Mouse (Mus musculus) embryo, embryonic 10.5 days (tissue): ENCODE measurements at regions not wholly inside any gene's neighbourhood (a gene's known extent, or its start where the extent isn't known, plus 50 kb on each side); places are given as distances from the start of the nearest gene placed in this dataset.

ENCODE experiments used
- DNase-seq: peaks from one replicate; pipeline ENCODE4 v3.0.0-alpha.2; 2015; ENCODE audit warnings: low spot score

GRCm38 (mm10) chr6:148600934-148601333, 156.7 kb upstream of the Tmtc1 start:
- no peak for DNase-seq

- no peak for DNase-seq
Measured at GRCm38 (mm10) chr6:148599473-148599872, 155.3 kb upstream of the Tmtc1 start.

- DNase-seq: peak; percentile 70
Measured at GRCm38 (mm10) chr6:148598746-148599337, 154.7 kb upstream of the Tmtc1 start.

GRCm38 (mm10) chr6:148595009-148595770, 151.0 kb upstream of the Tmtc1 start:
- no peak for DNase-seq

- no peak for DNase-seq
Measured at GRCm38 (mm10) chr6:148588971-148589370, 144.8 kb upstream of the Tmtc1 start.

GRCm38 (mm10) chr6:148586439-148587321, 142.5 kb upstream of the Tmtc1 start:
- DNase-seq: no peak

- no peak for DNase-seq
Measured at GRCm38 (mm10) chr6:148584126-148584525, 139.9 kb upstream of the Tmtc1 start.

GRCm38 (mm10) chr6:148578281-148578680, 134.1 kb upstream of the Tmtc1 start:
- no peak for DNase-seq

GRCm38 (mm10) chr6:148577663-148578062, 133.5 kb upstream of the Tmtc1 start:
- no peak for DNase-seq

- no peak for DNase-seq
Measured at GRCm38 (mm10) chr6:148574742-148575453, 130.7 kb upstream of the Tmtc1 start.

GRCm38 (mm10) chr6:148572201-148572600, 128.0 kb upstream of the Tmtc1 start:
- DNase-seq: no peak

- no peak for DNase-seq
Measured at GRCm38 (mm10) chr6:148571651-148572050, 127.5 kb upstream of the Tmtc1 start.

GRCm38 (mm10) chr6:148564146-148564545, 120.0 kb upstream of the Tmtc1 start:
- no peak for DNase-seq

- no peak for DNase-seq
Measured at GRCm38 (mm10) chr6:148562206-148562708, 118.1 kb upstream of the Tmtc1 start.

- no peak for DNase-seq
Measured at GRCm38 (mm10) chr6:148556484-148556871, 112.3 kb upstream of the Tmtc1 start.

- no peak for DNase-seq
Measured at GRCm38 (mm10) chr6:148555651-148556483, 111.7 kb upstream of the Tmtc1 start.

- DNase-seq: no peak
Measured at GRCm38 (mm10) chr6:148554463-148554862, 110.3 kb upstream of the Tmtc1 start.

GRCm38 (mm10) chr6:148553616-148554015, 109.4 kb upstream of the Tmtc1 start:
- DNase-seq: no peak

- DNase-seq: no peak
Measured at GRCm38 (mm10) chr6:148551097-148551496, 106.9 kb upstream of the Tmtc1 start.

GRCm38 (mm10) chr6:148548138-148548778, 104.1 kb upstream of the Tmtc1 start:
- no peak for DNase-seq
